In the genomic region with DNA sequence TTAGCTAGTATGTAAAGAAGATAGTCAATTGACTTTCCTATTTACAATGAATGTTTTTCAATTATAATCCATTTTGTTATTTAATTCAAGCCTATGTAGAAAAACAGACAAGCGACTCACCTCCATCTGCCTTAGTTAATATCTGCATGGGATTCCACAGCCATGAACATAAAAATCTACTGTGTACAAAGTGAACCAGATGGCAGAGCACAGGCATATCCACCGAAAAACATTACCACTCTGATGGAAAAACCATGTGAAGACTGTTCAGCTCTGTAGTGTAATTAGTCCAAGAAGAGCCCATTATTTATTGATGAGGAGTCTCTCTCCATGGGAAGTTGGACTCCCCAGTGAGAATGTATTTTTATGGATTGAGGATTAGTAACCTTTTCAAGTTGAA, we compare ENCODE assay signal across 17 mouse cellular contexts. TPM values are rescaled to one million over a fixed set of nuclear protein-coding genes. Genes with fewer than 3 reads are reported as not detected.
A peak's percentile ranks its signal among the peaks of the same experiment; 100 is the strongest.
DNase-seq lines count a peak whose midpoint lies in the region; ATAC-seq lines count a peak whose summit lies in the region.
"Had no signal": no experiment of that assay in that cellular context is flagged by ENCODE, and none has a peak within 500 bp of the region (broad histone marks: within the 10 kb centered on the region; RNA-seq: fewer than 3 reads in every experiment).

No protein-coding gene starts in this region.

- H3K4me1 ChIP-seq in forebrain, embryonic 14.5 days (ENCODE audit: control insufficient read depth, insufficient read depth, low read length): peaks cover 11% of the 10 kb centered on the region; the same call in 1 of the 2 replicates
- H3K4me1 ChIP-seq in forebrain, embryonic 10.5 days: peaks cover 18% of the 10 kb centered on the region
- peaks cover 29% of the 10 kb centered on the region for H3K4me1 ChIP-seq in midbrain, embryonic 14.5 days (ENCODE audit: control insufficient read depth, insufficient read depth, low read length)
- H3K4me1 ChIP-seq in midbrain, embryonic 10.5 days: peaks cover 23% of the 10 kb centered on the region
- H3K4me1 ChIP-seq in forebrain, embryonic 16.5 days (replicated peaks; ENCODE audit: control insufficient read depth, insufficient read depth, low read length): peaks cover 30% of the 10 kb centered on the region
- peaks cover 23% of the 10 kb centered on the region for H3K4me1 ChIP-seq in neural tube, embryonic 14.5 days (ENCODE audit: control insufficient read depth, insufficient read depth, low read length)
- H3K4me1 ChIP-seq: heart, embryonic 10.5 days had no signal

- no peak for ATAC-seq in forebrain, embryonic 14.5 days
- no peak for ATAC-seq in midbrain, embryonic 14.5 days (ENCODE audit: low FRiP score, low TSS enrichment)
- no peak for ATAC-seq in forebrain, embryonic 16.5 days
- peak; percentile 23; the same call in 1 of the 2 replicates for ATAC-seq in neural tube, embryonic 14.5 days (ENCODE audit: low read depth)
- ATAC-seq: liver, postnatal 0 days had no signal

- H3K27me3 ChIP-seq in forebrain, embryonic 14.5 days (replicated peaks; ENCODE audit: control insufficient read depth, insufficient read depth, low read length): no peaks in the 10 kb centered on the region
- H3K27me3 ChIP-seq in forebrain, embryonic 10.5 days (ENCODE audit: poor library complexity, severe bottlenecking): peaks cover 21% of the 10 kb centered on the region
- H3K27me3 ChIP-seq in midbrain, embryonic 14.5 days (ENCODE audit: control insufficient read depth, insufficient read depth, low read length): no peaks in the 10 kb centered on the region
- peaks cover 12% of the 10 kb centered on the region; the same call in 1 of the 2 replicates for H3K27me3 ChIP-seq in midbrain, embryonic 10.5 days (ENCODE audit: low read depth, poor library complexity, severe bottlenecking)
- no peaks in the 10 kb centered on the region for H3K27me3 ChIP-seq in forebrain, embryonic 16.5 days (replicated peaks; ENCODE audit: control insufficient read depth, insufficient read depth, low read length)
- no peaks in the 10 kb centered on the region for H3K27me3 ChIP-seq in neural tube, embryonic 14.5 days (ENCODE audit: control insufficient read depth, insufficient read depth, low read length)

- peak overlapping the region; percentile 28 for H3K4me2 ChIP-seq in forebrain, embryonic 14.5 days (ENCODE audit: low read length)
- peak overlapping the region; percentile 45 for H3K4me2 ChIP-seq in midbrain, embryonic 14.5 days (ENCODE audit: low read length)
- peak overlapping the region; percentile 30 for H3K4me2 ChIP-seq in forebrain, embryonic 16.5 days (ENCODE audit: low read length)
- peak overlapping the region; percentile 45 for H3K4me2 ChIP-seq in neural tube, embryonic 14.5 days (ENCODE audit: low read depth, low read length)

- peak; percentile 22 for DNase-seq in forebrain, embryonic 14.5 days (ENCODE audit: low spot score)
- DNase-seq in forebrain, embryonic 10.5 days (ENCODE audit: extremely low spot score, low spot score): no peak
- peak; percentile 15 for DNase-seq in midbrain, embryonic 14.5 days
- DNase-seq in midbrain, embryonic 10.5 days (ENCODE audit: low spot score): no peak
- no peak for DNase-seq in B cell, adult 2 months
- DNase-seq: kidney, adult 11 months; kidney, postnatal 10 days; liver, postnatal 0 days; lung, postnatal 10 days; right cerebral cortex, postnatal 4 days; thymus, adult 2 months had no signal

- H3K9ac ChIP-seq in forebrain, embryonic 14.5 days (ENCODE audit: low read length): no peak overlapping the region
- H3K9ac ChIP-seq in midbrain, embryonic 14.5 days (replicated peaks; ENCODE audit: low read length): no peak overlapping the region
- H3K9ac ChIP-seq in forebrain, embryonic 16.5 days (replicated peaks; ENCODE audit: low read depth, low read length): no peak overlapping the region
- no peak overlapping the region for H3K9ac ChIP-seq in neural tube, embryonic 14.5 days (replicated peaks; ENCODE audit: low read depth, low read length)
- H3K9ac ChIP-seq: liver, postnatal 0 days had no signal

- WGBS in forebrain, embryonic 14.5 days: 40% methylated on average over 2 of the region's 2 CpGs
- WGBS in forebrain, embryonic 10.5 days: 71% methylated on average over 2 of the region's 2 CpGs
- 70% methylated on average over 2 of the region's 2 CpGs for WGBS in midbrain, embryonic 14.5 days
- 66% methylated on average over 2 of the region's 2 CpGs for WGBS in midbrain, embryonic 10.5 days
- whole genome bisulfite sequencing in forebrain, embryonic 16.5 days: 42% methylated on average over 2 of the region's 2 CpGs
- 47% methylated on average over 2 of the region's 2 CpGs for WGBS in neural tube, embryonic 14.5 days

- no peak overlapping the region for H3K4me3 ChIP-seq in forebrain, embryonic 14.5 days (ENCODE audit: low read depth, low read length)
- no peak overlapping the region for H3K4me3 ChIP-seq in forebrain, embryonic 10.5 days
- no peak overlapping the region for H3K4me3 ChIP-seq in midbrain, embryonic 14.5 days (replicated peaks; ENCODE audit: low read depth, low read length)
- H3K4me3 ChIP-seq in midbrain, embryonic 10.5 days: no peak overlapping the region
- no peak overlapping the region for H3K4me3 ChIP-seq in forebrain, embryonic 16.5 days (replicated peaks; ENCODE audit: low read length)
- H3K4me3 ChIP-seq in neural tube, embryonic 14.5 days (ENCODE audit: low read depth, low read length): no peak overlapping the region
- H3K4me3 ChIP-seq: heart, embryonic 10.5 days; left cerebral cortex, adult 2 months; limb, embryonic 10.5 days; megakaryocyte, embryonic 14.5 days had no signal

- no peak overlapping the region for H3K27ac ChIP-seq in forebrain, embryonic 14.5 days (ENCODE audit: low read depth, low read length)
- H3K27ac ChIP-seq in forebrain, embryonic 10.5 days: no peak overlapping the region
- no peak overlapping the region for H3K27ac ChIP-seq in midbrain, embryonic 14.5 days (replicated peaks; ENCODE audit: low read depth, low read length)
- no peak overlapping the region for H3K27ac ChIP-seq in midbrain, embryonic 10.5 days (replicated peaks)
- H3K27ac ChIP-seq in forebrain, embryonic 16.5 days (ENCODE audit: low read length): no peak overlapping the region
- no peak overlapping the region for H3K27ac ChIP-seq in neural tube, embryonic 14.5 days (ENCODE audit: low read depth, low read length)
- H3K27ac ChIP-seq: heart, embryonic 10.5 days; left cerebral cortex, adult 2 months; limb, embryonic 10.5 days had no signal

- H3K9me3 ChIP-seq in forebrain, embryonic 14.5 days (replicated peaks; ENCODE audit: control insufficient read depth, low read length): no peaks in the 10 kb centered on the region
- H3K9me3 ChIP-seq in forebrain, embryonic 10.5 days: no peaks in the 10 kb centered on the region
- no peaks in the 10 kb centered on the region for H3K9me3 ChIP-seq in midbrain, embryonic 14.5 days (ENCODE audit: control insufficient read depth, low read length)
- no peaks in the 10 kb centered on the region for H3K9me3 ChIP-seq in midbrain, embryonic 10.5 days (replicated peaks)
- no peaks in the 10 kb centered on the region for H3K9me3 ChIP-seq in forebrain, embryonic 16.5 days (ENCODE audit: control insufficient read depth, low read length)
- no peaks in the 10 kb centered on the region for H3K9me3 ChIP-seq in neural tube, embryonic 14.5 days (ENCODE audit: control insufficient read depth, low read length)
- H3K9me3 ChIP-seq: heart, embryonic 10.5 days; limb, embryonic 10.5 days; megakaryocyte, embryonic 14.5 days had no signal

- H3K36me3 ChIP-seq in forebrain, embryonic 14.5 days (ENCODE audit: control insufficient read depth, insufficient read depth, low read length): no peaks in the 10 kb centered on the region
- no peaks in the 10 kb centered on the region for H3K36me3 ChIP-seq in forebrain, embryonic 10.5 days (replicated peaks)
- H3K36me3 ChIP-seq in midbrain, embryonic 14.5 days (ENCODE audit: control insufficient read depth, insufficient read depth, low read length): no peaks in the 10 kb centered on the region
- no peaks in the 10 kb centered on the region for H3K36me3 ChIP-seq in midbrain, embryonic 10.5 days
- no peaks in the 10 kb centered on the region for H3K36me3 ChIP-seq in forebrain, embryonic 16.5 days (ENCODE audit: control insufficient read depth, insufficient read depth)
- no peaks in the 10 kb centered on the region for H3K36me3 ChIP-seq in neural tube, embryonic 14.5 days (ENCODE audit: control insufficient read depth, insufficient read depth, low read length)
- H3K36me3 ChIP-seq: heart, embryonic 10.5 days; limb, embryonic 10.5 days had no signal

RNA-seq across cellular contexts. Expression of a gene that starts 7.0 kb away (rescaled TPM):
- polyA plus RNA-seq in forebrain, embryonic 14.5 days (2014; fragmentation: Nextera tagmentation; extraction: Ambion mirVana): 113 and 142 TPM in 2 replicates
- polyA plus RNA-seq in forebrain, embryonic 10.5 days (2016; fragmentation: Nextera tagmentation; extraction: Ambion mirVana): 4.9 and 5.9 TPM in 2 replicates
- 107 and 117 TPM in 2 replicates for polyA plus RNA-seq in midbrain, embryonic 14.5 days (2014; fragmentation: Nextera tagmentation; extraction: Ambion mirVana)
- polyA plus RNA-seq in midbrain, embryonic 10.5 days (2016; fragmentation: Nextera tagmentation; extraction: Ambion mirVana): 9.3 and 17.2 TPM in 2 replicates
- polyA plus RNA-seq in forebrain, embryonic 16.5 days (2015; fragmentation: Nextera tagmentation; extraction: Ambion mirVana): 155 and 162 TPM in 2 replicates
- polyA plus RNA-seq in neural tube, embryonic 14.5 days (2014; fragmentation: Nextera tagmentation; extraction: Ambion mirVana): 138 and 146 TPM in 2 replicates

RNA-seq across cellular contexts. Expression of a gene that starts 38.5 kb away (rescaled TPM):
- polyA plus RNA-seq in forebrain, embryonic 14.5 days (2014; fragmentation: Nextera tagmentation; extraction: Ambion mirVana): 73.0 and 76.9 TPM in 2 replicates
- polyA plus RNA-seq in forebrain, embryonic 10.5 days (2016; fragmentation: Nextera tagmentation; extraction: Ambion mirVana): 98.0 and 99.4 TPM in 2 replicates
- polyA plus RNA-seq in midbrain, embryonic 14.5 days (2014; fragmentation: Nextera tagmentation; extraction: Ambion mirVana): 61.9 and 80.6 TPM in 2 replicates
- 109 and 118 TPM in 2 replicates for polyA plus RNA-seq in midbrain, embryonic 10.5 days (2016; fragmentation: Nextera tagmentation; extraction: Ambion mirVana)
- polyA plus RNA-seq in forebrain, embryonic 16.5 days (2015; fragmentation: Nextera tagmentation; extraction: Ambion mirVana): 101 and 106 TPM in 2 replicates
- 65.9 and 68.2 TPM in 2 replicates for polyA plus RNA-seq in neural tube, embryonic 14.5 days (2014; fragmentation: Nextera tagmentation; extraction: Ambion mirVana)

Comparison
In these comparisons a context has a peak if more than half of its experiments do, and no peak if none do; other contexts are left out.
1. DNase-seq: peak in forebrain, embryonic 14.5 days (single experiment) and midbrain, embryonic 14.5 days (single experiment); none in forebrain, embryonic 10.5 days (single experiment), midbrain, embryonic 10.5 days (single experiment) and B cell, adult 2 months (0 of 2).
2. Peak in every context shown above with its lines, with median percentiles within 50 percentile points of each other: H3K4me2 ChIP-seq.